Mouse (Mus musculus): ENCODE data around the gene Gm11084. TPM values are rescaled to one million over a fixed set of nuclear protein-coding genes. Genes with fewer than 3 reads are reported as not detected.

Gm11084 gene
- total RNA-seq, 2 experiments from 2014 or later: not detected

- no peak for ATAC-seq (replicated peaks; ENCODE audit: low FRiP score, poor library complexity, severe bottlenecking)
These were observed 18.0 kb downstream of the Gm11084 start for GRCm38 (mm10) chr2:72968536-72968935.

GRCm38 (mm10) chr2:72965450-72965849 lies 21.1 kb downstream of the Gm11084 start:
- ATAC-seq (replicated peaks; ENCODE audit: low FRiP score, poor library complexity, severe bottlenecking): no peak

GRCm38 (mm10) chr2:72956415-72956814 lies 30.1 kb downstream of the Gm11084 start:
- no peak for ATAC-seq (replicated peaks; ENCODE audit: low FRiP score, poor library complexity, severe bottlenecking)

GRCm38 (mm10) chr2:72952979-72953378 lies 33.5 kb downstream of the Gm11084 start:
- no peak for ATAC-seq (replicated peaks; ENCODE audit: low FRiP score, poor library complexity, severe bottlenecking)

- no peak for ATAC-seq (replicated peaks; ENCODE audit: low FRiP score, poor library complexity, severe bottlenecking)
These were observed 50.6 kb downstream of the Gm11084 start for GRCm38 (mm10) chr2:72935937-72936336.

- no peak for ATAC-seq (replicated peaks; ENCODE audit: low FRiP score, poor library complexity, severe bottlenecking)
These were observed 54.3 kb downstream of the Gm11084 start for GRCm38 (mm10) chr2:72932186-72932585.

- ATAC-seq (replicated peaks; ENCODE audit: low FRiP score, poor library complexity, severe bottlenecking): no peak
These were observed 61.5 kb downstream of the Gm11084 start for GRCm38 (mm10) chr2:72924981-72925380.

Other genes starting within 250 kb of the Gm11084 start
- gene Sp3, start 6.3 kb downstream of the Gm11084 start, total RNA-seq (2015; ENCODE audit: low replicate concordance): 188 and 216 TPM in 2 replicates
- 249 and 271 TPM in 2 replicates for gene Sp3, start 6.3 kb downstream of the Gm11084 start, total RNA-seq (2017; ENCODE audit: low replicate concordance)
- 28.9 and 46.5 TPM in 2 replicates for gene Ola1, start 232.2 kb upstream of the Gm11084 start, total RNA-seq (2015; ENCODE audit: low replicate concordance)
- 25.9 and 44.2 TPM in 2 replicates for gene Ola1, start 232.2 kb upstream of the Gm11084 start, total RNA-seq (2017; ENCODE audit: low replicate concordance)

Data from erythroid progenitor cell, adult 5-6 weeks (primary cell).